Mouse (Mus musculus) embryonic facial prominence, embryonic 11.5 days (tissue): Measurements from ENCODE around the gene Fktn. TPM values are rescaled to one million over a fixed set of nuclear protein-coding genes. Genes with fewer than 3 reads are reported as not detected.
A peak's percentile ranks its signal among the peaks of the same experiment; 100 is the strongest.

ENCODE experiments used
- ATAC-seq: fragments of 200-750 bp; cut with Nextera tagmentation; replicated peaks from 2 replicates; pipeline ENCODE4 v1.8.0; 2017; ENCODE audit warnings: low read depth; ENCODE audit not compliant: insufficient number of reproducible peaks, low FRiP score, low TSS enrichment
- DNase-seq: peaks from one replicate; pipeline ENCODE4 v3.0.0-alpha.2; 2015; ENCODE audit warnings: low spot score
- H3K27ac ChIP-seq: fragments of 300-500 bp; sonication (generic); replicated peaks from 2 replicates; pipeline ENCODE4 v1.5.1; 2014; ENCODE audit warnings: mild to moderate bottlenecking, low read depth, low read length, control low read depth
- H3K27me3 ChIP-seq: fragments of 300-500 bp; sonication (generic); 2 replicates; pipeline ENCODE4 v1.6.1; 2014; ENCODE audit warnings: mild to moderate bottlenecking, low read length, moderate library complexity, mixed read lengths; ENCODE audit not compliant: control insufficient read depth, insufficient read depth
- H3K36me3 ChIP-seq: fragments of 300-500 bp; sonication (generic); replicated peaks from 2 replicates; pipeline ENCODE4 v1.6.1; 2014; ENCODE audit warnings: low read depth, mild to moderate bottlenecking, low read length, moderate library complexity, mixed read lengths; ENCODE audit not compliant: control insufficient read depth, insufficient read depth
- H3K4me1 ChIP-seq: fragments of 300-500 bp; sonication (generic); 2 replicates; pipeline ENCODE4 v1.6.1; 2014; ENCODE audit warnings: low read length, mixed read lengths; ENCODE audit not compliant: control insufficient read depth, insufficient read depth
- H3K4me2 ChIP-seq: fragments of 300-500 bp; sonication (generic); 2 replicates; pipeline ENCODE4 v1.6.1; 2014; ENCODE audit warnings: low read depth, mild to moderate bottlenecking, control low read depth, low read length, moderate library complexity
- H3K4me3 ChIP-seq: fragments of 300-500 bp; sonication (generic); 2 replicates; pipeline ENCODE4 v1.5.1; 2014; ENCODE audit warnings: low read depth, low read length, control low read depth
- H3K9ac ChIP-seq: fragments of 300-500 bp; sonication (generic); replicated peaks from 2 replicates; pipeline ENCODE4 v1.6.1; 2014; ENCODE audit warnings: mild to moderate bottlenecking, control low read depth, low read length
- H3K9me3 ChIP-seq: fragments of 300-500 bp; sonication (generic); replicated peaks from 2 replicates; pipeline ENCODE4 v1.6.1; 2016; ENCODE audit warnings: mild to moderate bottlenecking, low read length, inconsistent platforms, mixed read lengths; ENCODE audit not compliant: control insufficient read depth
- WGBS: fragments of 180-500 bp; shearing (Covaris S2); extraction: QIAGEN DNeasy Blood & Tissue Kit; methylation state at CpG from one replicate; pipeline ENCODE4 v1.1.7; 2014; 5-methylcytosine and 5-hydroxymethylcytosine counted together
- polyA plus RNA-seq: library from polyadenylated mRNA; unstranded; fragments of >200 nt; fragmentation: Nextera tagmentation; extraction: Ambion mirVana; gene quantifications from 2 replicates; pipeline ENCODE4 v1.2.1, GENCODE M21; 2014

Gene Fktn
- polyA plus RNA-seq, 1 experiment from 2014 or later = 15.1 TPM

DNA sequence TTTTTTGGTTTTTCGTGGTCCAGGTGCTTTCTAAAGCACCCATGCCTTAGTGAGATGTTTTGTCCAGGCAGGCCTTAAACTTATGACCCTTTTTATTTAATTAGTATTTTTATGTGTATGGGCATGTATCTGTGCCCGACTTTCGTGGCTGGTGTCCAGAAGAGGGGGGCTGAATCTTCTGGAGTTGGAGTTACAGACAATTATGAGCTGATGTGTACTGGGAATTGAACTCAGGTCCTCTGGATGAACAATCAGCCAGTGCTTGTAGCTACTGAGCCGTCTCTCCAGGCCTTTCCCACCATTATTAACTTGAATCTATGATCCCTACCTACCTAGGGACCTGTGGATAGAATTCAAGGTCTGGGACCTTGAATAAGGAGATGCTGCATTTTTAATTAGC lies 67.6 kb downstream of the Fktn start:
- H3K27me3 ChIP-seq = 0 out of 2 replicates have a peak, but pooled peaks cover 4% of the 10 kb centered on the region
- no peak for DNase-seq

DNA sequence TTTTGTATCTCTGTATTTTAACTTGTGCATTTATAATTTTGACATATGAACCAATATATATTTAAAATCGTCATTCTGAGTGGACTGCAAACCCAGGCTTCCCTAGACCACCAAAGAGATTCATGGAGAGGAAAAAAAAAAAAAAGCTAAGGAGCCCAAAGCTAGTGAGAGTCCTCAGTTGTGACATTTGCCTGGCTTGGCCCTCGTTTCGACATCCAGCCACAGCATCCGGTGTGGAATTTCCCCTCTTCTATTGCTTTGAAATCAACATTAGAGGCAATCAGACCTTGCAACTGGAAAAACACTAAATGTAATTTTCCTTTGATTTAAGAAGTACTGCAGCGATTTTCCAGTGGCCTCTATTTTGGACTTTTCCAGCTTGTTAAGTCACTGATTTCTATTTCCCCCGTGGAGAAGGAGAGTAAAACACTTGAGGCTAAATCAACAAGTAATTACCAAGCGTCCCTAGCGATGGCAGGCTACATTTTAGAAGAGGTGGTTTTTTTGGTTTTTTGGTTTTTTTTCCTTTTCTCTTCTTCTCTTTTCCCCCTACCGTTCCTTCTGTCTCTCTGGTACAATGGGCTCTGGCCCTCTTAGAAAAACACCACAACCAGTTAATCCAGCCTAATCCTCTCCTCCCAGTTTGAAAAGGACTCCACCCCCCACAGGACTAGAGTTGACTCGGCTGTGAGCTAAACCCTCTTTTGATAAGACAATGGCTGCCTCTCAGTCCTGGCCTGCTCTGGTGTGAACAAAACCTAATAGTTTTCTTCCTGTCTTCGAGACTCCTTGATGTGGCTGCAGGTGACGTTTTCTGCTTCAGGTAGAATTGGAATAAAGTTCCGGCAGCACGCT lies 68.6 kb downstream of the Fktn start:
- DNase-seq = peak; percentile 41

More for the DNA sequence above, 67.6 kb downstream of the Fktn start:
- ATAC-seq = no peak
- H3K36me3 ChIP-seq = no peaks in the 10 kb centered on the region
- WGBS = 47% methylated on average over 4 of the region's 4 CpGs
- no peak overlapping the region for H3K9ac ChIP-seq
- no peak overlapping the region for H3K4me2 ChIP-seq
- H3K27ac ChIP-seq = no peak overlapping the region
- no peaks in the 10 kb centered on the region for H3K9me3 ChIP-seq
- H3K4me1 ChIP-seq = no peaks in the 10 kb centered on the region
- H3K4me3 ChIP-seq = no peak overlapping the region

DNA sequence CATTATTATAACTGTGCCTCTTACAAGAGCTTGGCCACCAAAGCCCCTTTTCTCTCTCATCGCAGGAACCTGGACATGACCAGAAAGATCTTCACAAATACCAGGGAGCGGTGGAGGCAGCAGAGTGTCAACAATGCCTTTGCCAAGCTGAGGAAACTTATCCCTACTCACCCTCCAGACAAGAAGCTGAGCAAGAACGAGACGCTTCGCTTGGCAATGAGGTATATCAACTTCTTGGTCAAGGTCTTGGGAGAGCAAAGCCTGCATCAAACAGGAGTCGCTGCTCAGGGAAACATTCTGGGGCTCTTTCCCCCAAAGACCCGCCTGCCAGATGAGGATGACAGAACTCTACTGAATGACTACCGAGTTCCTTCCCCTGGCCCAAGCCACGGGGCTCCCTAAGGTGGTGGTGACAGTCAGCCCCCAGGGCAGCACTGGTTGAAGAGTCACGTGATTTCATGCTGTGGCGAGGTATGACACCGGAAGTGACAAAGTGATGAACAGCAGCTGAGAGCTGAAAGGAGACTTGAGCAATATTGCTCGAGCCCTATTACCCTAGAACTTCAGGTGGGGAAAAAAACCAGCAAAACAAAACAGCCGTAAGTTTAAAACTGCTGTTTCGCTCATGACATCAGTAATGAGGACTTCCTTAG lies 72.1 kb downstream of the Fktn start:
- ATAC-seq (no peak), DNase-seq (no peak)
- Histone ChIP-seq H3K9ac (no peak overlapping the region), H3K4me3 (no peak overlapping the region), H3K9me3 (no peaks in the 10 kb centered on the region), H3K4me2 (no peak overlapping the region), H3K27ac (no peak overlapping the region), H3K36me3 (no peaks in the 10 kb centered on the region), H3K4me1 (no peaks in the 10 kb centered on the region), H3K27me3 (no peaks in the 10 kb centered on the region)
- WGBS = 83% methylated on average over 15 of the region's 15 CpGs

More for the DNA sequence above, 68.6 kb downstream of the Fktn start:
- no peak overlapping the region for H3K27ac ChIP-seq
- H3K9me3 ChIP-seq = no peaks in the 10 kb centered on the region
- H3K9ac ChIP-seq = no peak overlapping the region
- H3K4me3 ChIP-seq = no peak overlapping the region
- ATAC-seq = no peak
- 9% methylated on average over 14 of the region's 14 CpGs for WGBS
- 0 out of 2 replicates have a peak, but pooled peaks cover 2% of the 10 kb centered on the region for H3K27me3 ChIP-seq
- no peaks in the 10 kb centered on the region for H3K36me3 ChIP-seq
- no peak overlapping the region for H3K4me2 ChIP-seq
- H3K4me1 ChIP-seq = no peaks in the 10 kb centered on the region

GRCm38 (mm10) chr4:53786851-53787250 lies 73.1 kb downstream of the Fktn start:
- no peak overlapping the region for H3K9ac ChIP-seq
- no peaks in the 10 kb centered on the region for H3K9me3 ChIP-seq
- no peaks in the 10 kb centered on the region for H3K36me3 ChIP-seq
- H3K27me3 ChIP-seq = no peaks in the 10 kb centered on the region
- no peaks in the 10 kb centered on the region for H3K4me1 ChIP-seq
- 81% methylated on average over 5 of the region's 5 CpGs for WGBS
- H3K27ac ChIP-seq = no peak overlapping the region
- no peak overlapping the region for H3K4me2 ChIP-seq
- ATAC-seq (no peak), DNase-seq (no peak)
- no peak overlapping the region for H3K4me3 ChIP-seq

- no peaks in the 10 kb centered on the region for H3K4me1 ChIP-seq
- DNase-seq (no peak), ATAC-seq (no peak)
- H3K36me3 ChIP-seq = no peaks in the 10 kb centered on the region
- 8% methylated on average over 4 of the region's 4 CpGs for WGBS
- no peak overlapping the region for H3K27ac ChIP-seq
- no peak overlapping the region for H3K9ac ChIP-seq
- H3K4me3 ChIP-seq = no peak overlapping the region
- no peaks in the 10 kb centered on the region for H3K9me3 ChIP-seq
- H3K4me2 ChIP-seq = no peak overlapping the region
- no peaks in the 10 kb centered on the region for H3K27me3 ChIP-seq
These were observed 75.5 kb downstream of the Fktn start for GRCm38 (mm10) chr4:53789346-53789745.

GRCm38 (mm10) chr4:53794257-53794966 lies 80.6 kb downstream of the Fktn start:
- no peaks in the 10 kb centered on the region for H3K36me3 ChIP-seq

GRCm38 (mm10) chr4:53795086-53795485 lies 81.3 kb downstream of the Fktn start:
- H3K36me3 ChIP-seq = no peaks in the 10 kb centered on the region
- no peak for ATAC-seq
- H3K4me1 ChIP-seq = peaks cover 4% of the 10 kb centered on the region; the same call in 1 of the 2 replicates
- H3K27ac ChIP-seq = no peak overlapping the region
- WGBS = 50% methylated on average over 2 of the region's 2 CpGs
- H3K4me2 ChIP-seq = no peak overlapping the region
- no peak overlapping the region for H3K9ac ChIP-seq
- H3K27me3 ChIP-seq = no peaks in the 10 kb centered on the region
- DNase-seq = no peak
- H3K9me3 ChIP-seq = no peaks in the 10 kb centered on the region
- no peak overlapping the region for H3K4me3 ChIP-seq

More at GRCm38 (mm10) chr4:53794257-53794966, 80.6 kb downstream of the Fktn start:
- Histone ChIP-seq H3K4me3 (no peak overlapping the region), H3K27ac (no peak overlapping the region), H3K4me1 (peaks cover 4% of the 10 kb centered on the region; the same call in 1 of the 2 replicates), H3K27me3 (no peaks in the 10 kb centered on the region), H3K4me2 (no peak overlapping the region), H3K9ac (no peak overlapping the region), H3K9me3 (no peaks in the 10 kb centered on the region)
- no peak for ATAC-seq
- DNase-seq = no peak
- WGBS = 91% methylated on average over 5 of the region's 5 CpGs
